Mouse (Mus musculus) embryonic facial prominence, embryonic 11.5 days (tissue): ENCODE measurements around the gene Plekha4. TPM values are rescaled to one million over a fixed set of nuclear protein-coding genes. Genes with fewer than 3 reads are reported as not detected.

Experiments
- ATAC-seq: fragments of 200-750 bp; cut with Nextera tagmentation; replicated peaks from 2 replicates; pipeline ENCODE4 v1.8.0; 2017; ENCODE audit warnings: low read depth; ENCODE audit not compliant: insufficient number of reproducible peaks, low FRiP score, low TSS enrichment
- DNase-seq: peaks from one replicate; pipeline ENCODE4 v3.0.0-alpha.2; 2015; ENCODE audit warnings: low spot score
- H3K27ac ChIP-seq: fragments of 300-500 bp; sonication (generic); replicated peaks from 2 replicates; pipeline ENCODE4 v1.5.1; 2014; ENCODE audit warnings: mild to moderate bottlenecking, low read depth, low read length, control low read depth
- H3K27me3 ChIP-seq: fragments of 300-500 bp; sonication (generic); 2 replicates; pipeline ENCODE4 v1.6.1; 2014; ENCODE audit warnings: mild to moderate bottlenecking, low read length, moderate library complexity, mixed read lengths; ENCODE audit not compliant: control insufficient read depth, insufficient read depth
- H3K36me3 ChIP-seq: fragments of 300-500 bp; sonication (generic); replicated peaks from 2 replicates; pipeline ENCODE4 v1.6.1; 2014; ENCODE audit warnings: low read depth, mild to moderate bottlenecking, low read length, moderate library complexity, mixed read lengths; ENCODE audit not compliant: control insufficient read depth, insufficient read depth
- H3K4me1 ChIP-seq: fragments of 300-500 bp; sonication (generic); 2 replicates; pipeline ENCODE4 v1.6.1; 2014; ENCODE audit warnings: low read length, mixed read lengths; ENCODE audit not compliant: control insufficient read depth, insufficient read depth
- H3K4me2 ChIP-seq: fragments of 300-500 bp; sonication (generic); 2 replicates; pipeline ENCODE4 v1.6.1; 2014; ENCODE audit warnings: low read depth, mild to moderate bottlenecking, control low read depth, low read length, moderate library complexity
- H3K4me3 ChIP-seq: fragments of 300-500 bp; sonication (generic); 2 replicates; pipeline ENCODE4 v1.5.1; 2014; ENCODE audit warnings: low read depth, low read length, control low read depth
- H3K9ac ChIP-seq: fragments of 300-500 bp; sonication (generic); replicated peaks from 2 replicates; pipeline ENCODE4 v1.6.1; 2014; ENCODE audit warnings: mild to moderate bottlenecking, control low read depth, low read length
- H3K9me3 ChIP-seq: fragments of 300-500 bp; sonication (generic); replicated peaks from 2 replicates; pipeline ENCODE4 v1.6.1; 2016; ENCODE audit warnings: mild to moderate bottlenecking, low read length, inconsistent platforms, mixed read lengths; ENCODE audit not compliant: control insufficient read depth
- WGBS: fragments of 180-500 bp; shearing (Covaris S2); extraction: QIAGEN DNeasy Blood & Tissue Kit; methylation state at CpG from one replicate; pipeline ENCODE4 v1.1.7; 2014; 5-methylcytosine and 5-hydroxymethylcytosine counted together
- polyA plus RNA-seq: library from polyadenylated mRNA; unstranded; fragments of >200 nt; fragmentation: Nextera tagmentation; extraction: Ambion mirVana; gene quantifications from 2 replicates; pipeline ENCODE4 v1.2.1, GENCODE M21; 2014

Gene Plekha4
- polyA plus RNA-seq, 1 experiment from 2014 or later: 0.62 TPM

- no peak overlapping the region for H3K9ac ChIP-seq
- ATAC-seq (no peak), DNase-seq (no peak)
- H3K9me3 ChIP-seq: no peaks in the 10 kb centered on the region
- no peaks in the 10 kb centered on the region for H3K27me3 ChIP-seq
- no peak overlapping the region for H3K4me3 ChIP-seq
- H3K4me2 ChIP-seq: no peak overlapping the region
- 95% methylated on average over 8 of the region's 8 CpGs for WGBS
- H3K36me3 ChIP-seq: no peaks in the 10 kb centered on the region; the same call in none of the 2 replicates
- no peaks in the 10 kb centered on the region; the same call in 1 of the 2 replicates for H3K4me1 ChIP-seq
- H3K27ac ChIP-seq: no peak overlapping the region
Observed at GRCm38 (mm10) chr7:45492225-45492844, 33.8 kb upstream of the Plekha4 start.

DNA sequence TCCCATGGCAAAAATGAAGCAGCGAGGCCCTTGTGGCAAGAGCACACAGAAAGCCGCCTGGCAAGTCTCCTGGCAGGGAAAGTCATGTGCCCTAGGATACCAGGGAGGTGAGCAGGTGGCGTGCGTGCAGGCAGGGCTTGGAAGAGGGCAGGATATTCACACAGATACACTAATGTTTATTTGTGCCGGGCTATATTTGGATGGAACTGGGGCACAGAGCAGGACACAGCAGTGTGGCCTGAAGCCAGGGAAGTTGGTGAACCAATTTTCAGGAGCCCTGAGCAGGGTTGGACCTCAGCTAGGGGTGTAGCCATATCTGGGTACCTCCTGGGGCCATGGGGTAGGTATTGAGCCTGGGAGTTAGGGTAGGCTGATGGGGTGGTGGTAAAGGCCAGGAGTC, 33.2 kb upstream of the Plekha4 start:
- Histone ChIP-seq H3K4me3 (no peak overlapping the region), H3K9ac (no peak overlapping the region), H3K36me3 (no peaks in the 10 kb centered on the region; the same call in none of the 2 replicates), H3K27ac (no peak overlapping the region), H3K4me2 (no peak overlapping the region), H3K27me3 (no peaks in the 10 kb centered on the region), H3K4me1 (no peaks in the 10 kb centered on the region; the same call in 1 of the 2 replicates), H3K9me3 (no peaks in the 10 kb centered on the region)
- no peak for DNase-seq
- ATAC-seq: no peak
- 93% methylated on average over 5 of the region's 5 CpGs for WGBS

DNA sequence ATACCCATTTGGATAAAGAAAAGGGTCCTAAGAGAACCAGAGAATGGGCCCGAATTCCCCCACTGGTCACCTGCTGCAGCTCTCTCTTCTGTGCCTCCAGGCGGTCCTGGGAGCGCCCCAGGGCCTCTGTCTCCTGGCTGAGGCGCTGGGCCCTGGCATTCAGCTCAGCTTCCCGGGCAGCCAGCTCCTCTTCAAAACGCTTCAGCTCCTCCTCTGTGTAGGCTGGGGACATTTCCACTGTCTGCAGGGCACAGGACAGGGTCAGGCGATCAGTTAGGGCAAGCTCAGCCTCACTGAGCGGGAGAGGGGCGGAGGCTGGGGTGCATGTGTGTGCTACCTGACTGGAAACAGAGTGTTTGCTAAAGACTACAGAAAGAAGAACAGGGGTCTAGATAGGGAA, 31.6 kb upstream of the Plekha4 start:
- H3K27ac ChIP-seq: no peak overlapping the region
- 77% methylated on average over 9 of the region's 9 CpGs for WGBS
- H3K36me3 ChIP-seq: peaks cover 5% of the 10 kb centered on the region
- DNase-seq (no peak), ATAC-seq (no peak)
- no peaks in the 10 kb centered on the region for H3K9me3 ChIP-seq
- H3K27me3 ChIP-seq: no peaks in the 10 kb centered on the region
- no peak overlapping the region for H3K4me3 ChIP-seq
- H3K4me2 ChIP-seq: no peak overlapping the region
- H3K4me1 ChIP-seq: no peaks in the 10 kb centered on the region
- no peak overlapping the region for H3K9ac ChIP-seq

DNA sequence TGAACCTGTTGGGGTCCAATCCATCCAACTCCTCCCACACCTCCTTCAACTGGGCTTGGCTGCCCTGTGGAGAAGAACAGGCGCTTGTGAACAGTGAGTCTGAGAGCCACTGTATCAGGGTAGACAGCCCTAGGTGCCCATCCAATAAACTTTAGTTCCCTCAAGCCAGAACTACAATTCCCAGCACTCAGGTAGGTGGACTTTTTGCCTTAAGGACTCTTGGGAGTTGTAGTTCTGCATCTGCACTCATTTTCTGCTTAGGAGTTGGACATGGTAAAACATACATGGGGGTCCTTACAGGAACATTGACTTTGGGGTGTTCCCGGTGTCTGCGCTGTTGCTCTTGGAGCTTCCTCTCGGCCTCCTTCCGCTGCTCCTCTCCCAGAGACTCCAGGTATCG, 27.7 kb upstream of the Plekha4 start:
- Histone ChIP-seq H3K36me3 (peaks cover 5% of the 10 kb centered on the region), H3K9me3 (no peaks in the 10 kb centered on the region), H3K4me3 (no peak overlapping the region), H3K9ac (no peak overlapping the region), H3K4me1 (no peaks in the 10 kb centered on the region), H3K4me2 (no peak overlapping the region), H3K27ac (no peak overlapping the region), H3K27me3 (no peaks in the 10 kb centered on the region)
- 91% methylated on average over 6 of the region's 6 CpGs for WGBS
- ATAC-seq: no peak
- no peak for DNase-seq

- no peak for DNase-seq
- whole genome bisulfite sequencing: 90% methylated on average over 6 of the region's 6 CpGs
- H3K27ac ChIP-seq: no peak overlapping the region
Observed at GRCm38 (mm10) chr7:45507583-45507982, 18.5 kb upstream of the Plekha4 start.

GRCm38 (mm10) chr7:45508561-45508960, 17.6 kb upstream of the Plekha4 start:
- Histone ChIP-seq H3K4me2 (no peak overlapping the region), H3K27ac (no peak overlapping the region), H3K9me3 (no peaks in the 10 kb centered on the region), H3K4me1 (peaks cover 4% of the 10 kb centered on the region), H3K9ac (no peak overlapping the region), H3K36me3 (no peaks in the 10 kb centered on the region), H3K4me3 (no peak overlapping the region), H3K27me3 (no peaks in the 10 kb centered on the region)
- ATAC-seq (no peak), DNase-seq (no peak)
- WGBS: 91% methylated on average over 6 of the region's 6 CpGs

More at GRCm38 (mm10) chr7:45507583-45507982, 18.5 kb upstream of the Plekha4 start:
- Histone ChIP-seq H3K27me3 (no peaks in the 10 kb centered on the region), H3K4me2 (no peak overlapping the region), H3K4me1 (peaks cover 4% of the 10 kb centered on the region), H3K9ac (no peak overlapping the region), H3K9me3 (no peaks in the 10 kb centered on the region), H3K4me3 (no peak overlapping the region), H3K36me3 (no peaks in the 10 kb centered on the region)
- no peak for ATAC-seq

GRCm38 (mm10) chr7:45509181-45509882, 16.8 kb upstream of the Plekha4 start:
- 0 out of 2 replicates have a peak, but pooled peaks have one; percentile 4 for ATAC-seq
- H3K27ac ChIP-seq: no peak overlapping the region

More at GRCm38 (mm10) chr7:45509181-45509882, 16.8 kb upstream of the Plekha4 start:
- Histone ChIP-seq H3K4me1 (peaks cover 4% of the 10 kb centered on the region), H3K9ac (peak overlapping the region; percentile 53), H3K9me3 (no peaks in the 10 kb centered on the region), H3K36me3 (no peaks in the 10 kb centered on the region), H3K4me2 (peak overlapping the region; percentile 81), H3K4me3 (peak overlapping the region; percentile 46), H3K27me3 (no peaks in the 10 kb centered on the region)
- 39% methylated on average over 19 of the region's 19 CpGs for WGBS
- DNase-seq: no peak
